Mouse (Mus musculus): Measurements from ENCODE around the gene Sub1. TPM values are rescaled to one million over a fixed set of nuclear protein-coding genes. Genes with fewer than 3 reads are reported as not detected.

The Sub1 gene
- total RNA-seq (2015; ENCODE audit: low replicate concordance) = 113 and 151 TPM in 2 replicates
- total RNA-seq (2017; ENCODE audit: low replicate concordance) = 117 and 135 TPM in 2 replicates

GRCm38 (mm10) chr15:11996883-11997282 lies at the start of gene Sub1:
TSS of gene Sub1 (minus strand) at chr15:11996983.
- no peak for ATAC-seq (replicated peaks; ENCODE audit: low FRiP score, poor library complexity, severe bottlenecking)

- no peak for ATAC-seq (replicated peaks; ENCODE audit: low FRiP score, poor library complexity, severe bottlenecking)
Observed at GRCm38 (mm10) chr15:12040407-12040710, 43.6 kb upstream of the Sub1 start.

DNA sequence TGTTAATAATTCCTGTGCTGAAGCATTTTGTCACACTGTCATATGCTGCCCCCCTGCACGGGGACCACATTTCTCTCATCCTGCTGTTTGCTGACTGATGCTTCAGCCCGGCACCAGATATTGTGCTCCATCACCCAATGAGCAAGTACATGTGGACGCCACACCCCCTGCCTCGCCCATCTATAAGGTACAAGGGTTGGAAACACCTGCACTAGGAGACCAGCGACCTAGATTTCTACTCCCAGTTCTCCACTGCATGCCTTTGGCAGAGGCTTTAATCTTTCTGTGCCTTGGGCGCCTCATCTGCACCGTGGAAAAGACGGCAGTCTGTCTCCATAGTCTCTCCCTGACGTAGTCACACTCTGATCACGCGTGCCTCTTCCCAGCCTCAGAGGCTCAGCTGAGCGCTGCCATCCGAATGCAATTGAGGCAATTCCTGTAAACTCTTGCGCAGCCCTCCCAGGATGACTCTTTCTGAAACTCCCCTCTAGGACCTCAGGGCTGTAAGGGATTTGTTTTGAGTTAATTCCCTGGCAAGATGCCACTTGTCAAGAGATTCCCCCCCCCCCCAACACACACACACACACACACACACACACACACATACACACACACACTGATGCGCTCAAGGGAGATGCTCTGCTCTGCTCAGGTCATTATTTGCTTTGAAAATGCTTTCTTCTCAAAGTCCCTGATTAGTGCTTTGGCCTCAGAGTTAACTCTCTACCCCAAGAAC lies 43.1 kb upstream of the Sub1 start:
- ATAC-seq (replicated peaks; ENCODE audit: low FRiP score, poor library complexity, severe bottlenecking) = no peak

DNA sequence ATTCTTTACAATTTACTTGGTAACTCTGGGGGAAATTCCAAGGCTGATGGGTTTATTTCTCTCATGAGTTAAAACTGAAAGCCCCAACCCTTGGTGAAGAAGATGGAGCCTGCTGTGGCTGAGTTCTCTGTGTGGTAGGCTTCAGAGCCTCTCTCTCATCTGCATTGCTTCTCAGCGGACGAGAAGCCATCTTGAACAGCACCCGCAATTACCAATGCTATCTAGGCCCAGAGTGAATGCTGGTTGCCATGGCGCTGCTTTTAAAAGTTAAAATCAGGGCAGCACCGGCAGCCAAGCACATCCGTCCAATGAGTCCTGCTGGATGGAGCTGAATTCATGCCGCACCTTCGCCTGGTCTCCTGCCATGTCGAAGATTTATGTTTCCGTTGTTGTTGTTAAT lies 42.5 kb upstream of the Sub1 start:
- no peak for ATAC-seq (replicated peaks; ENCODE audit: low FRiP score, poor library complexity, severe bottlenecking)

DNA sequence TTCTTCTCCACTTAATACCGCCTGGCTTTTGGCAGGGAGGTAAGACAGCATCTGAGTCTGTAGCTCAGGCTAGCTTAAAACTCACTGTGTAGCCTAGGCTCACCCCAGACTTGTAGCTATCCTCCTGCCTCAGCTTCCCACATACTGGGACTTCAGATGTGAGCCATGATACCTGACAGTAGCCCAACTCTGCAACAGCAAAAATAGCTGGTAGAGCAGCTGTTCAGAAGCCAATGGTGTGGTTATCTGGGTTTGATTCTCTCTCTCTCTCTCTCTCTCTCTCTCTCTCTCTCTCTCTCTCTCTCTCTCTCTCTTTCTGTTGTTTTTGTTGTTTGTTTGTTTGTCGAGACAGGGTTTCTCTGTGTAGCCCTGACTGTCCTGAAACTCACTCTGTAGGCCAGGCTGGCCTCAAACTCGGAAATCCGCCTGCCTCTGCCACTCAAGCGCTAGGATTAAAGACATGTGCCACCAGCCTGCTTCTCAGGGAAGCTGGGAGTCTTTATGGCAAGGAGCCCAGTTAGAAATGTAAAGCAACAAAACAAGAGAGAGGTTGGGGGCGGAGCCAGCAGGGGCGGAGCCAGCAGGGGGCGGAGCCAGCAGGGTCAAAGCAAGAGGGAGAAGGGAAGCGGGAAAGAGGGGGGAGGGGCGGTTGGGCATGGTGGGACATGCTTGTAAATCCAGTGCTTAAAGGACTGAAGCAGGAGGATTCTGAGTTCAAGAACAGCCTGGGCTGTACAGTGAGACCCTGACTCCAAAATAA lies 41.3 kb upstream of the Sub1 start:
- no peak for ATAC-seq (replicated peaks; ENCODE audit: low FRiP score, poor library complexity, severe bottlenecking)

- ATAC-seq (replicated peaks; ENCODE audit: low FRiP score, poor library complexity, severe bottlenecking) = no peak
Observed at GRCm38 (mm10) chr15:12037217-12037616, 40.4 kb upstream of the Sub1 start.

DNA sequence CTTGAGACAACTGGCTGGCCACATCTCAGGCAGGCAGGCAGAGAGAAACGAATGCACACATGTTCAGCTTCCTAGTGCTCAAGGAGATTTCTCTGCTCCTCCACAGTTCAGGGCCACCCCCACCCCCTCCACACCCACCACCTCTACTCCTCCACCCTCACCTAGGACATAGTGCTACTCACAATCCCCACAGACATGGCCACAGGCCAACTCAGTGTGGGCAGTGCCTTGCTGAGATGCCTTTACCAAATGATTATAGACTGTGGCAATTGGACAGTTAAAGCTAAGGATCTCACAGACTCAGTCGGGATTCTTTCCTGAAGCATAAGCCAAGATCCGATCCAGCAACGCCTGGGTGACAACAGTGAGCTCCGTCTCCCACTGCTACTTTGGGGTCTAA lies 39.9 kb upstream of the Sub1 start:
- ATAC-seq (replicated peaks; ENCODE audit: low FRiP score, poor library complexity, severe bottlenecking) = no peak

- no peak for ATAC-seq (replicated peaks; ENCODE audit: low FRiP score, poor library complexity, severe bottlenecking)
Observed at GRCm38 (mm10) chr15:12034317-12034716, 37.5 kb upstream of the Sub1 start.

DNA sequence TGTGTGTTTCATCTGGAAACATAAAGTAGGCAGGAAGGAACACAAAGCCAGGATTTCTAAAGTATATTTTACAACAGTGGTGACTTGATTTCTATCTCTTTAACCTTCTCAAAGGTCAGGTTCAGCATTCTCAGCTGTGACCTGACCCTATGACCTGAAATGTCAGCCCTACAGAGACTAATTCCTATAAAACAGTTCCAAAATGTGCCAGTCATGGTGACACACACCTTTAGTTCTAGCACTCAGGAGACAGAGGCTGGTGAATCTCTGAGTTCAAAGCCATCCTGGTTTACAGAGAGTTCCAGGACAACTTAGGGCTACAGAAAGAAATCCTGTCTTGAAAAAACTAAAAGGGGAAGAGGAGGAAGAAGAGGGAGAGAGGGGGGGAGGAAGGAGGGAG lies 36.4 kb upstream of the Sub1 start:
- ATAC-seq (replicated peaks; ENCODE audit: low FRiP score, poor library complexity, severe bottlenecking) = no peak

DNA sequence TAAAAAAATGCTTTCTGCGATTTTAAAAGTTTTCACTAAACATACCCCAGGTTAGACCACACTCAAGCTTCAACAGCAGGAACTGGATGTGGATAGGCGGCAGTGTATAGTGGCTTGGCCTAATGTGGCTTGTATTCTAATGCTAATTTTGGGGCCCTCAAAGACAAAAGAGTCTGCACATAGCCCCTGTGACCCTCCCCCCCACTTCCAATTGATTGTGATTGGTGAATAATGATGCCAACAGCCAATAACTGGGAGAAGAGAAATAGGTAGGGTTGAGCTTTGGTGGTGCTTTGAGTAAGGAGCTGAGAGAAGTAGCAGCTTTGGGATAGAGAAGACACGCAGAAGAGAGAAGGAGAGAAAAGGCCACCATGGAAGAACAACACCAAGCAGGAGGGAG lies 35.7 kb upstream of the Sub1 start:
- no peak for ATAC-seq (replicated peaks; ENCODE audit: low FRiP score, poor library complexity, severe bottlenecking)

GRCm38 (mm10) chr15:12031861-12032260 lies 35.1 kb upstream of the Sub1 start:
- no peak for ATAC-seq (replicated peaks; ENCODE audit: low FRiP score, poor library complexity, severe bottlenecking)

DNA sequence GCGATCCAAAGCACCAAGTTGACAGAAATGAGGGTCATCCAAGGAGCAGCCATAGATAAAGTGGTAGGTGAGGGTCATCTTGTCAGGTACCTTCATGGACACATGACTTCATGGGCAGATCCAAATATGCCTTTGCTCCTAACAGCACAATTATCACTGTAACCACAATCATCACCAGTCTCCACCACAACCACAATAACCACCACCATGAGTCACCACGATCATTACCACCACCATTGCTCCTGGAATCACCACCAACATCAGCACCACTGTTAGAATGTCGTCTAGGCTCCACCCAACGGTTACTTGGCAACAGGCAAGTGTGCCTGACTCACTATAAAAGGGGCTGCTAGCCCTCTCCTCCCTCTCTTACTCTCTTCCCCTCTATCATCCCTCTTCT lies 33.4 kb upstream of the Sub1 start:
- no peak for ATAC-seq (replicated peaks; ENCODE audit: low FRiP score, poor library complexity, severe bottlenecking)

- ATAC-seq (replicated peaks; ENCODE audit: low FRiP score, poor library complexity, severe bottlenecking) = no peak
Observed at GRCm38 (mm10) chr15:12027807-12028206, 31.0 kb upstream of the Sub1 start.

- ATAC-seq (replicated peaks; ENCODE audit: low FRiP score, poor library complexity, severe bottlenecking) = no peak
Observed at GRCm38 (mm10) chr15:12026932-12027450, 30.2 kb upstream of the Sub1 start.

DNA sequence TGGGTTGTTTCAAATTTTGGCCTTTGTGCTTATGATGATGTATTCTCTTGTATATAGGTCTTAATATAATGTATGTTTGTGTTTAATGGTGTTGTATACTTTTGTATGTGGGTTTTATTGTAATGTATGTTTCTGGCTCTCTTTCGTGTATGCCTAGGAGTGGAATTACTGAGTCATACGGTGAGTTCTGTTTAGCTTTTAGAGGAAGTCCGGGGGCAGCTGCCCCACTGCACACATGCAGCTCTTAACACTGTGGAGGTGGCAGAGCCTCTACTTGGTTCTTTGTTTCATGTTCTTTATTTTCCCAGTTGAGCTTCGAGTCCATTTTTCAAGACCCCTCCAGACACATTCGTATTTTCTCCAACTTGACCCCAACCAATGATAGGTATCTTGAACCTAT lies 29.2 kb upstream of the Sub1 start:
- ATAC-seq (replicated peaks; ENCODE audit: low FRiP score, poor library complexity, severe bottlenecking) = no peak

GRCm38 (mm10) chr15:12025341-12025740 lies 28.6 kb upstream of the Sub1 start:
- ATAC-seq (replicated peaks; ENCODE audit: low FRiP score, poor library complexity, severe bottlenecking) = no peak

GRCm38 (mm10) chr15:12024791-12025268 lies 28.0 kb upstream of the Sub1 start:
- ATAC-seq (replicated peaks; ENCODE audit: low FRiP score, poor library complexity, severe bottlenecking) = no peak

- no peak for ATAC-seq (replicated peaks; ENCODE audit: low FRiP score, poor library complexity, severe bottlenecking)
Observed at GRCm38 (mm10) chr15:12019443-12019842, 22.7 kb upstream of the Sub1 start.

GRCm38 (mm10) chr15:12018428-12018757 lies 21.6 kb upstream of the Sub1 start:
- no peak for ATAC-seq (replicated peaks; ENCODE audit: low FRiP score, poor library complexity, severe bottlenecking)

DNA sequence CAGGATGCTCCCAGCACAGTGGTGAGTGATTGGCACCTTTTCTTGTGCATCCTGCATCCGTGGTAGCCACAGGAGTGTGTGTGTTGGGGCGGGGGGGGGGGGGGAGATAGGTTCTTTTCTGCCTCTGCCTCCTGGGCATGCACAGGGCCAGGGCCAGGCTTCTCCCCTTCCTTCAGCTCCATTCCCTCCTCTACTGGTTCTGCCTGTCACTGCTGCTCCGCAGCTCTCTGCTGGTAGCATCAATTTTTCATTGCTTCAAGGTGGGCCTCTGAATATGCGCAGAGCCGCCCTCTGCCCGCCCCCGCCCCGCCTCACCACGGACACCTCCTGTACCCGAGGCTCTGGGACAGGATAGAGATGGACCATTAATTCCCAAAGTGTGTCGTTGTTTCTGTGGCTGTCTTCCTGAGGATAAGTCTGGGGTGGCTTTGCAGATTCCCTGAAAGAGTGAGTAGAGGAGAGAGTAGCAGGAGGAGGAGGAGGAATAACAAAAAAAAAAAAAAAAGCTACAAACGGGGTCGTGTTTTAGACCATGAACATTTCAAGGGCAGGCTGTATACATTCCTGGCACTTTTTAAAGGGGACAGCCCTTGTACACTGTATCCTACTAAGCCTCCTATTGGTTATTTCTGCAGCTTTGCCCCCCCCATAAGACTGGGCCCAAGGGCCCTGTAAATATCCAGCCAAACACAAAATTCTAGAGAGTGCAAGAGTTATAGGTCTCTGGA lies 21.1 kb upstream of the Sub1 start:
- ATAC-seq (replicated peaks; ENCODE audit: low FRiP score, poor library complexity, severe bottlenecking) = no peak

All from erythroblast, adult 5-6 weeks (primary cell).